13 mouse cellular contexts compared by ENCODE assay signal in genomic region chr14:25323542-25324484, GRCm38 (mm10).
DNase-seq lines count a peak whose midpoint lies in the region; ATAC-seq and TF ChIP-seq lines count a peak whose summit lies in the region.
"Had no signal": no experiment of that assay in that cellular context is flagged by ENCODE, and none has a peak within 500 bp of the region (broad histone marks: within the 10 kb centered on the region; RNA-seq: fewer than 3 reads in every experiment).

No protein-coding gene starts in this region.

- H3K36me3 ChIP-seq in midbrain, embryonic 10.5 days = no peaks in the 10 kb centered on the region
- no peaks in the 10 kb centered on the region for H3K36me3 ChIP-seq in midbrain, postnatal 0 days (ENCODE audit: insufficient read depth, low read length)
- no peaks in the 10 kb centered on the region for H3K36me3 ChIP-seq in embryonic facial prominence, embryonic 15.5 days
- no peaks in the 10 kb centered on the region for H3K36me3 ChIP-seq in intestine, postnatal 0 days (ENCODE audit: control insufficient read depth, insufficient read depth)
- H3K36me3 ChIP-seq in splenic B cell, adult 2 months (ENCODE audit: control insufficient read depth, insufficient read depth, low read length, poor library complexity, severe bottlenecking) = no peaks in the 10 kb centered on the region
- H3K36me3 ChIP-seq: embryonic facial prominence, embryonic 13.5 days had no signal

- H3K4me2 ChIP-seq in midbrain, postnatal 0 days (ENCODE audit: low read depth, low read length, poor library complexity, severe bottlenecking) = no peak overlapping the region
- no peak overlapping the region for H3K4me2 ChIP-seq in embryonic facial prominence, embryonic 15.5 days (replicated peaks)
- H3K4me2 ChIP-seq in intestine, postnatal 0 days (replicated peaks; ENCODE audit: low read depth) = no peak overlapping the region
- H3K4me2 ChIP-seq: embryonic facial prominence, embryonic 13.5 days; lung, embryonic 14.5 days had no signal

- H3K9ac ChIP-seq in midbrain, postnatal 0 days (replicated peaks; ENCODE audit: low read length, poor library complexity, severe bottlenecking) = no peak overlapping the region
- no peak overlapping the region for H3K9ac ChIP-seq in embryonic facial prominence, embryonic 15.5 days
- no peak overlapping the region for H3K9ac ChIP-seq in intestine, postnatal 0 days (ENCODE audit: low read depth, low read length)
- H3K9ac ChIP-seq: embryonic facial prominence, embryonic 13.5 days; lung, embryonic 14.5 days had no signal

- H3K4me1 ChIP-seq in midbrain, embryonic 10.5 days = peaks cover 33% of the 10 kb centered on the region
- peaks cover 3% of the 10 kb centered on the region; the same call in 1 of the 2 replicates for H3K4me1 ChIP-seq in midbrain, postnatal 0 days (ENCODE audit: insufficient read depth, low read length)
- H3K4me1 ChIP-seq in embryonic facial prominence, embryonic 15.5 days = peaks cover 12% of the 10 kb centered on the region; the same call in 1 of the 2 replicates
- H3K4me1 ChIP-seq in intestine, postnatal 0 days (replicated peaks; ENCODE audit: control insufficient read depth, insufficient read depth, low read length) = no peaks in the 10 kb centered on the region

- DNase-seq in midbrain, embryonic 10.5 days (ENCODE audit: low spot score) = no peak
- DNase-seq in midbrain, postnatal 0 days (ENCODE audit: low spot score) = no peak
- peak; percentile 47 for DNase-seq in splenic B cell, adult 2 months (ENCODE audit: low read depth, low spot score)
- DNase-seq in embryo, embryonic 10.5 days (ENCODE audit: low spot score) = no peak
- no peak for DNase-seq in cerebellum, postnatal 25 days
- DNase-seq in frontal cortex, postnatal 36 days (ENCODE audit: low spot score in 2 of 2) = no peak
- DNase-seq: heart, adult 2 months; kidney, adult 2 months; thymus, postnatal 36 days had no signal

- 84% methylated on average over 6 of the region's 6 CpGs for WGBS in midbrain, embryonic 10.5 days
- WGBS in midbrain, postnatal 0 days = 79% methylated on average over 6 of the region's 6 CpGs
- 69% methylated on average over 6 of the region's 6 CpGs for WGBS in embryonic facial prominence, embryonic 15.5 days
- WGBS in intestine, postnatal 0 days = 72% methylated on average over 6 of the region's 6 CpGs

- peaks cover 24% of the 10 kb centered on the region; the same call in 1 of the 2 replicates for H3K27me3 ChIP-seq in midbrain, embryonic 10.5 days (ENCODE audit: low read depth, poor library complexity, severe bottlenecking)
- H3K27me3 ChIP-seq in midbrain, postnatal 0 days (ENCODE audit: insufficient read depth, low read length) = no peaks in the 10 kb centered on the region
- H3K27me3 ChIP-seq in embryonic facial prominence, embryonic 15.5 days = no peaks in the 10 kb centered on the region
- H3K27me3 ChIP-seq in intestine, postnatal 0 days (replicated peaks; ENCODE audit: control insufficient read depth, insufficient read depth, low read length) = no peaks in the 10 kb centered on the region
- H3K27me3 ChIP-seq in splenic B cell, adult 2 months (ENCODE audit: control insufficient read depth, insufficient read depth, low read length, poor library complexity, severe bottlenecking) = no peaks in the 10 kb centered on the region

- peak overlapping the region; percentile 57; the same call in 1 of the 2 replicates for H3K27ac ChIP-seq in midbrain, embryonic 10.5 days (replicated peaks)
- H3K27ac ChIP-seq in midbrain, postnatal 0 days (ENCODE audit: low read depth, low read length) = no peak overlapping the region
- H3K27ac ChIP-seq in embryonic facial prominence, embryonic 15.5 days (replicated peaks) = no peak overlapping the region
- H3K27ac ChIP-seq in intestine, postnatal 0 days (ENCODE audit: low read depth, low read length) = no peak overlapping the region
- H3K27ac ChIP-seq: embryonic facial prominence, embryonic 13.5 days; heart, adult 2 months had no signal

- no peak for ATAC-seq in midbrain, postnatal 0 days (ENCODE audit: low FRiP score)
- ATAC-seq in embryonic facial prominence, embryonic 15.5 days (ENCODE audit: insufficient number of reproducible peaks, low FRiP score, low TSS enrichment, low read depth) = peak; percentile 74
- ATAC-seq in intestine, postnatal 0 days = peak; percentile 66

- no peak overlapping the region for H3K4me3 ChIP-seq in midbrain, embryonic 10.5 days
- no peak overlapping the region for H3K4me3 ChIP-seq in midbrain, postnatal 0 days (ENCODE audit: low read depth, low read length)
- H3K4me3 ChIP-seq in embryonic facial prominence, embryonic 15.5 days (replicated peaks) = no peak overlapping the region
- no peak overlapping the region for H3K4me3 ChIP-seq in intestine, postnatal 0 days (ENCODE audit: low read depth, low read length)
- H3K4me3 ChIP-seq: embryonic facial prominence, embryonic 13.5 days; heart, adult 2 months had no signal

- no peaks in the 10 kb centered on the region for H3K9me3 ChIP-seq in midbrain, embryonic 10.5 days (replicated peaks)
- no peaks in the 10 kb centered on the region for H3K9me3 ChIP-seq in midbrain, postnatal 0 days (ENCODE audit: low read length)
- H3K9me3 ChIP-seq in embryonic facial prominence, embryonic 15.5 days (replicated peaks) = no peaks in the 10 kb centered on the region
- no peaks in the 10 kb centered on the region for H3K9me3 ChIP-seq in intestine, postnatal 0 days (ENCODE audit: control insufficient read depth)
- H3K9me3 ChIP-seq: embryonic facial prominence, embryonic 13.5 days had no signal

- TF ChIP-seq CTCF in midbrain, postnatal 0 days (IDR thresholded peaks at IDR 0.05) = no peak
- TF ChIP-seq CTCF in intestine, postnatal 0 days (IDR thresholded peaks at IDR 0.05; ENCODE audit: low read depth) = peak; percentile 44
